Mouse (Mus musculus) embryonic facial prominence, embryonic 14.5 days (tissue): ENCODE measurements at regions not wholly inside any gene's neighbourhood (a gene's known extent, or its start where the extent isn't known, plus 50 kb on each side); places are given as distances from the start of the nearest gene placed in this dataset.

ENCODE experiments used
- ATAC-seq: fragments of 200-750 bp; cut with Nextera tagmentation; 2 replicates; pipeline ENCODE4 v1.8.0; 2017; ENCODE audit warnings: low read depth, moderate number of reproducible peaks, moderate TSS enrichment
- DNase-seq: peaks from one replicate; pipeline ENCODE4 v3.0.0-alpha.2; 2015; ENCODE audit warnings: low spot score
- H3K27ac ChIP-seq: fragments of 300-500 bp; sonication (generic); replicated peaks from 2 replicates; pipeline ENCODE4 v1.5.1; 2014; ENCODE audit warnings: low read depth, mild to moderate bottlenecking, low read length, moderate library complexity
- H3K27me3 ChIP-seq: fragments of 300-500 bp; sonication (generic); replicated peaks from 2 replicates; pipeline ENCODE4 v1.6.1; 2014; ENCODE audit warnings: low read length; ENCODE audit not compliant: control insufficient read depth, insufficient read depth
- H3K36me3 ChIP-seq: fragments of 300-500 bp; sonication (generic); 2 replicates; pipeline ENCODE4 v1.6.1; 2014; ENCODE audit warnings: low read length, mixed read lengths; ENCODE audit not compliant: control insufficient read depth, insufficient read depth
- H3K4me1 ChIP-seq: fragments of 300-500 bp; sonication (generic); 2 replicates; pipeline ENCODE4 v1.6.1; 2014; ENCODE audit warnings: antibody characterized with exemption, low read length; ENCODE audit not compliant: control insufficient read depth, insufficient read depth
- H3K4me2 ChIP-seq: fragments of 300-500 bp; sonication (generic); 2 replicates; pipeline ENCODE4 v1.6.1; 2014; ENCODE audit warnings: low read depth, mild to moderate bottlenecking, low read length, moderate library complexity, mixed read lengths
- H3K4me3 ChIP-seq: fragments of 300-500 bp; sonication (generic); 2 replicates; pipeline ENCODE4 v1.5.1; 2014; ENCODE audit warnings: low read depth, mild to moderate bottlenecking, low read length
- H3K9ac ChIP-seq: fragments of 300-500 bp; sonication (generic); 2 replicates; pipeline ENCODE4 v1.6.1; 2014; ENCODE audit warnings: low read depth, mild to moderate bottlenecking, low read length, moderate library complexity, mixed read lengths
- H3K9me3 ChIP-seq: fragments of 300-500 bp; sonication (generic); 2 replicates; pipeline ENCODE4 v1.6.1; 2016; ENCODE audit warnings: low read length; ENCODE audit not compliant: control insufficient read depth
- WGBS: fragments of 180-500 bp; shearing (Covaris S2); extraction: QIAGEN DNeasy Blood & Tissue Kit; methylation state at CpG from one replicate; pipeline ENCODE4 v1.1.7; 2014; 5-methylcytosine and 5-hydroxymethylcytosine counted together

DNA sequence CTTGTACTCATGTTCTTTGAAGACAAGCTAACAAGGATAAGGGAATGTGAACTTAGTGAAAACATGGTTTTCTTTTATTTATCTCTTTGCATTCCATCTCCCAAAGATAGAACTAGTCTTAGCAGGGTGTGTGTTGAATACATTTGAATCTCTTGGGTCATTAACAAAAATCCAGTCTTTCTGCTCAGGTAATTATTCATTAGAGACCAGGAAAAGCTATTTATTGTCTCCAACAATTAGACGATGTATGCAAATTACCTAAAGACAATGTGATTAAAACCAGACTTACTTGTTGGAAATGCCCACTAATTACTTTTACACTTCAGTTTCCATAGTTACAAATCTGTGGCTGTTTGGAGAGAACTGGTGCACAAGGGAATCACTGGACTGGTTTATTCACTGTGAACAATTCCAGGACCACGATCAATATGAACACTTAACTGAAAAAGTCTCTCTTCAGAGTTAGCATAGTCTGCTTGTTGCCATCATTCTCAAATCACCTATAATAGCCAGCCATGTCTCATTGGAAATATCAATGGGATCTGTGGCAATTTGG lies 584.4 kb downstream of the Mettl4 start:
- Histone ChIP-seq H3K4me3 (no peak overlapping the region), H3K27me3 (no peaks in the 10 kb centered on the region), H3K9me3 (no peaks in the 10 kb centered on the region), H3K9ac (no peak overlapping the region), H3K27ac (no peak overlapping the region), H3K36me3 (no peaks in the 10 kb centered on the region), H3K4me2 (no peak overlapping the region), H3K4me1 (no peaks in the 10 kb centered on the region)
- 62% methylated on average over 2 of the region's 2 CpGs for WGBS
- no peak for ATAC-seq
- no peak for DNase-seq

DNA sequence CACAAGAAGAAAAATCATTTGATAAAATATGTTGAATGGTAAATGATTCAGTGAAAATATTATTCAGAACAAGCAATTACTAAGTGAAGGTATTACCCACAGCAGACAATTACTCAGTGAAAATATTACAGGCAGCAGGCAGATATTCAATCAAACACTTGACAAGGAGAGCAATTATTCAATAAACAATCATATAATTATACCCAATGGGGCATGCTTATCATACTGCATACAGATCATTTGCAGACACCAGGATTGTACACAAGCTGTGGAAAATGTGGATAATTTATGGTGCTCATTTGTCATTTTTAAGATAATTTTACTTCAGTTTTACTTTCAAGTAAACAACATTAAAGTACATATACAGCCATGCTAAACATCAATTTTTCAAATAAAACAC lies 605.5 kb downstream of the Mettl4 start:
- Histone ChIP-seq H3K9me3 (no peaks in the 10 kb centered on the region), H3K36me3 (no peaks in the 10 kb centered on the region), H3K27ac (no peak overlapping the region), H3K4me2 (no peak overlapping the region), H3K4me3 (no peak overlapping the region), H3K27me3 (no peaks in the 10 kb centered on the region), H3K9ac (no peak overlapping the region), H3K4me1 (no peaks in the 10 kb centered on the region)
- ATAC-seq (no peak), DNase-seq (no peak)

DNA sequence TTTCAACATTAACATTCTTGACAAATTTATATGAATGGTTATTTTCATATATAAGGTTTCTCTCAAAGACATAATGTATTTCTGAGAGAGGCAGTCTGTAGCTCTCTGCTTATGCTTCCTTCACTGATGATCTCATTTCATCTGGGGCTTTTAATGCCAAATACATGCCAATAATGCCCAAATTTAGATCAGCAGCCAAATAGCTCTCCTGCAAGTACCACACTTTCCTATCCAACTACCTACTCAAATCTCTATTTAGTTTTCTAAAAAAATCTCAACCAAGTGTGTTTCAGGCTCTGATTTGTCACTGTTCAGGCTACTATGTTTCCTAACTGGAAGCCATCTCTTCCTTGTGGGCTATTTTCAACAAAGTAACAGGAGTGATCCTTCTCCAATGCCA lies 616.6 kb downstream of the Mettl4 start:
- H3K4me3 ChIP-seq: no peak overlapping the region
- DNase-seq (no peak), ATAC-seq (no peak)
- no peak overlapping the region for H3K9ac ChIP-seq
- H3K36me3 ChIP-seq: no peaks in the 10 kb centered on the region
- H3K9me3 ChIP-seq: no peaks in the 10 kb centered on the region
- no peaks in the 10 kb centered on the region for H3K4me1 ChIP-seq
- no peak overlapping the region for H3K27ac ChIP-seq
- H3K4me2 ChIP-seq: no peak overlapping the region
- H3K27me3 ChIP-seq: no peaks in the 10 kb centered on the region

DNA sequence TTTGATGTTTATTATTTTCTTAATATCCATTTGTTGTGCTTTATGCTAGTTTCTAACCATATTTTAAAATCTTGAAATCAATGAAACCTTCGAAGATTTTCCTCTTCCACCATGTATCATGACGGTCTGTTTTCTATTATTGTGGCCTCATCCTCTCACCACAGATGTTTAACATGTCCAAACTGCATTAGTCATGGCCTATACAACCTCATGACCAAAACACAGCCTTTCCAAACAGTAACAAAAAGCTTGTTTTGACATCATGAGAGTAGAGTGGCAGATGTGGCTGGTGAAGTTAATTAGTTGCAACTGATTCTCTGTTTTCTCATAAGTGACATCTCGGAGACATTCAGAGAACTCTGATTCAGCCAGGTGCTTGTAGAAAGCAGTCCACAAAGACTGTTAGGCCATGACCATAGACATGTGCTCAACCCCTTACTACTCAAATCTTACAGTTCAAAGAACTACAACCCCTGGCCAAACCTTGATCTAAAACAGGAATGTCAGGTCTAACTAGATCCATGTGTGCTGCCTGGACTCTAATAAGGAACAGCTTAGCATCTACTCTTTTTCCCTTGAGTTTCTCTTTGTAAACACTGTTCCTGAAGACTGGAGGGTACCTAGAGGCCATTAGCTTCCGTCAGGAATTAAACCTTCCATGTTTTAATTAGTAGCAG lies 655.7 kb downstream of the Mettl4 start:
- H3K27me3 ChIP-seq: no peaks in the 10 kb centered on the region
- H3K4me2 ChIP-seq: no peak overlapping the region
- no peak overlapping the region for H3K4me3 ChIP-seq
- no peaks in the 10 kb centered on the region for H3K36me3 ChIP-seq
- H3K27ac ChIP-seq: no peak overlapping the region
- DNase-seq (peak; percentile 62), ATAC-seq (peak; percentile 60; the same call in 1 of the 2 replicates)
- H3K9me3 ChIP-seq: no peaks in the 10 kb centered on the region
- 37% methylated on average over 4 of the region's 4 CpGs for WGBS
- H3K4me1 ChIP-seq: peaks cover 8% of the 10 kb centered on the region; the same call in 1 of the 2 replicates
- no peak overlapping the region for H3K9ac ChIP-seq

DNA sequence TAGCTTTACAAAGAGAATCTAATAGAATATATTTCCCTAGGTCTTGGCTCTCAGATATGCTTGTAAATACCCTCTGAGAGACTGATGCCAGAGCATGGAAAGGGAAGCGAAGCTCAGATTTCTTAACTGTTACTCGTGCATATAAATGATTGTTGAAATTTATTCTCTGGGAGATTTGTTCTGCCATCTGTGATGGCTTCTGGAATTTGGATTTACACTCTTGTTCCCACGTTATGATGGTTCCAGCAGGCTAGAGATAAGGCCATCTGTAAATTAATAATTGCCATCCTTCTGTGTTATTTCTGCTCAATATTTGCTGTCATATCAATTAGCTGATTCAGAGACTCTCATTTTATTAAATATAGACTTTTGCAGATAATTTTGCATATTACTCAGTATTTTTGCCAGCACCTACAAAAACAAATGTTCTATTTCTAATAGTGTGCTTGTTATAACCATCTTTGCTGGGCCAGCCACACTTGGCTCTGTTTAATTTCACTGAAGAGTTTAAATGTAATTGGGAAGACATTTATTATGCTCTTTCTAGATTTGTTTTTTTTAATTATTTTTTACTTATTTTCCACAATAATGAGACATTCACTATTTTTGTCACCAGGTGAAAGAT lies 695.3 kb downstream of the Mettl4 start:
- 55% methylated on average over 3 of the region's 3 CpGs for WGBS
- H3K27me3 ChIP-seq: no peaks in the 10 kb centered on the region
- no peak overlapping the region for H3K4me3 ChIP-seq
- DNase-seq: no peak
- H3K36me3 ChIP-seq: no peaks in the 10 kb centered on the region
- H3K9ac ChIP-seq: no peak overlapping the region
- H3K27ac ChIP-seq: no peak overlapping the region
- ATAC-seq: no peak
- no peaks in the 10 kb centered on the region for H3K9me3 ChIP-seq
- H3K4me2 ChIP-seq: no peak overlapping the region
- H3K4me1 ChIP-seq: no peaks in the 10 kb centered on the region

DNA sequence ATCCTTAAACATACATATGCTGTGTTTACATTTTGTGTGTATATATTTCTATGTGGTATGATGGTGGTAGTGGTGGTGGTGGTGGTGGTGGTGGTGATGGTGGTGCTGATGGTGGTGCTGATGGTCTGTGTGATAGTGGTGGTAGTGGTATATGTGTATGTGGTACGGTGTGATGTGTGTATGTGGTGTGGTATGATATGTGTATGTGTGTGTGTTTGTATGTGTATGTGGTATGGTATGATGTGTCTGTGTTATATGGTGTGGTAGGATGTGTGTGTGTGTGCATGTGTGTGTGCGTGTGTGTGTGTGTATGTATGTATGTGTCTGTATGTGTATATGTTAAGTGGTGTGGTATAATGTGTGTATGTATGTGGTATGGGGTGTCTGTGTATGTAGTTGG lies 701.3 kb downstream of the Mettl4 start:
- H3K4me2 ChIP-seq: no peak overlapping the region
- no peaks in the 10 kb centered on the region for H3K9me3 ChIP-seq
- no peaks in the 10 kb centered on the region for H3K27me3 ChIP-seq
- H3K27ac ChIP-seq: no peak overlapping the region
- H3K4me1 ChIP-seq: no peaks in the 10 kb centered on the region
- no peak overlapping the region for H3K4me3 ChIP-seq
- no peak overlapping the region for H3K9ac ChIP-seq
- no peak for ATAC-seq
- H3K36me3 ChIP-seq: no peaks in the 10 kb centered on the region
- 93% methylated on average over 2 of the region's 2 CpGs for WGBS
- DNase-seq: no peak

DNA sequence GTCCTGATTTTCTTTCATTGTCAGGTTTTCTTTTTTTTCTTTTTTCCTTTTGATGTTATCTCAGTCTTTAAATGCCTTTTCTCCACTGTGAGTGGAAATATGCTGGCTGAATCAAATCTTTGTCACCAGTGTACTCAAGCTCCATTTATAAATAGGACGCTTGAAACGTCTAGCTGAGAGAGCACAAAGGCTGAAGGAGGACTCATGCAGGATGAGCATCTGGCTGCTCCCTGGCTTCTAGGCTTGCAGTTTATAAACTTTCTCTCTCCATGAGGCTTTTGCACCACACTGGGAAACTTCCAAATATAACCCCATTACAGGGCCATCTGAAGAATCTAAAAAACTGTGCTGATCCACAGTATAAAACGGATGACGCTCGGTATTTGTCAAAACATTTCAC lies 711.6 kb downstream of the Mettl4 start:
- H3K4me1 ChIP-seq: no peaks in the 10 kb centered on the region
- DNase-seq: no peak
- no peak overlapping the region for H3K4me3 ChIP-seq
- H3K36me3 ChIP-seq: no peaks in the 10 kb centered on the region
- H3K27ac ChIP-seq: no peak overlapping the region
- no peak overlapping the region for H3K9ac ChIP-seq
- no peak overlapping the region for H3K4me2 ChIP-seq
- no peaks in the 10 kb centered on the region for H3K27me3 ChIP-seq
- WGBS: 72% methylated on average over 5 of the region's 5 CpGs
- no peaks in the 10 kb centered on the region for H3K9me3 ChIP-seq
- no peak for ATAC-seq

DNA sequence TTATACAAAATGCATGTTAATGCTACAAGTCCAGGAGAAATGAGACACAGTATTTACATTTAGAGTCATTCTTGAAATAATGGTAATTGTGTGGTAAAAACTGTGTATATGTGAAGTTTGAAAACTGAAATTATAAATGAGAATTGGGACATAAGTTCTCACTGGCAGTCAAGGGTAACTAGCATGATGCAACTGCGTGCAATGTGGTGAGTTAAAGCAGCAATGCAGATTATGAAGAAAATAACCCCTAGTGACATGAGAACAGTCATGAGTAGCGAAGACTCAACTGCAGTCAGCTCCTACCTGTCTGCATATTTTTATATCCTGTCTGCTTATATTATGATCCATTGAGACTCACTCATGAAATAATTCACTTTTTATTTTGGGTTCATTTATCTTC lies 737.4 kb downstream of the Mettl4 start:
- no peaks in the 10 kb centered on the region for H3K9me3 ChIP-seq
- H3K36me3 ChIP-seq: no peaks in the 10 kb centered on the region
- WGBS: 86% methylated on average over 2 of the region's 2 CpGs
- ATAC-seq: no peak
- H3K27ac ChIP-seq: no peak overlapping the region
- H3K4me2 ChIP-seq: no peak overlapping the region
- no peaks in the 10 kb centered on the region for H3K27me3 ChIP-seq
- DNase-seq: no peak
- H3K4me3 ChIP-seq: no peak overlapping the region
- H3K4me1 ChIP-seq: no peaks in the 10 kb centered on the region
- no peak overlapping the region for H3K9ac ChIP-seq

DNA sequence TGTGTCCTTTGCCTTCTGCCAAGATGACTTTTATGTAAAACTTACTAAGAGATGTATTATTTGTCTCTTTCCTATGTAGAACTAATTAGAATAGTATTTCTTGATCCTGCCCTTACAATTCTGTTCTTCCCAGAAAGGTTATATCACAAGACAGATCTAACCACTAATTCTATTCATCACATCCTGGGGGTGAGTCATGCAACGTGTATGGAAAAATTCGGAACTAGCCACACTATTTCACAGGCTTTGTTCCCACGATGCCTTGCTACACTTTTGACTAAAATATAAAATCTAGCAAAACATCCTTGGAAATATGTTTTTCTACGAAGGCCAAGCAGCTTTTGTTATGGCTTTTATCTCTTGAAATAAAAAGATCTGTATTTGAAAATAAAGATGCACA lies 747.7 kb downstream of the Mettl4 start:
- DNase-seq (no peak), ATAC-seq (no peak)
- Histone ChIP-seq H3K4me3 (no peak overlapping the region), H3K36me3 (no peaks in the 10 kb centered on the region), H3K4me2 (no peak overlapping the region), H3K4me1 (no peaks in the 10 kb centered on the region), H3K27me3 (no peaks in the 10 kb centered on the region), H3K9me3 (no peaks in the 10 kb centered on the region), H3K27ac (no peak overlapping the region), H3K9ac (no peak overlapping the region)
- WGBS: 65% methylated on average over 4 of the region's 4 CpGs
